Mouse (Mus musculus) small intestine, adult 10 weeks (tissue): ENCODE data around the gene Lrrc20. TPM values are rescaled to one million over a fixed set of nuclear protein-coding genes. Genes with fewer than 3 reads are reported as not detected.

Experiments used
- polyA plus RNA-seq: library from polyadenylated mRNA; stranded (reverse); fragments of 350-450 nt; fragmentation: Illumina TruSeq; extraction: RNeasy Lipid Tissue Mini Kit (QIAGEN cat#74804); gene quantifications from one replicate; pipeline ENCODE4 v1.2.3, GENCODE M21; 2014; ENCODE audit warnings: low replicate concordance

Lrrc20 gene
- 2.0 TPM for polyA plus RNA-seq

GRCm38 (mm10) chr10:61475594-61476439 lies at the start of gene Lrrc20:
TSS of gene Lrrc20 (plus strand) at chr10:61475801.

DNA sequence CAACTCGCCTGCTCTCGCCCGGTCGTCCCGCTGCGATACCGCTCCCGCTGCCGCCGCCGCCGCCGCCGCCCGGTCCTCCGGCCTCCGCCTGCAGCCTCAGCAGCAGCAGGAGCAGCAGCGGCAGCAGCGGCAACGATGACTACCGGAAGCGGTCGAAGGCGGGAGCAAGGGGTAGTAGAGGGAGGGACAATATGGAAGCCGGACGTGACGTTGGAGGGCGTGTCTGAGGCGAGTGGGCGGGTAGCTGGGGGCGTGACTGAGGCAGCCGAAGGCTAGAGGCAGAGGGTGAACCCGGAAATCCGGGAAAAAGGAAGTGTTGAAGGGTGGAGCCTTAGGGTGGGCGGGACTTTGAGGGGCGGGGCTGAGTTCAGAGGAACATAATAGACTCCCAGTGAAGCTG lies 23.0 kb upstream of the Lrrc20 start, which contains the start of gene Eif4ebp2:
Gene Eif4ebp2, minus strand, starts transcription at position 17 of the 400 bp plus-strand sequence.

Other genes starting within 250 kb of the Lrrc20 start
- not detected for gene Adamts14, start 202.4 kb upstream of the Lrrc20 start, polyA plus RNA-seq
- 0.37 TPM for gene Prf1, start 178.0 kb upstream of the Lrrc20 start, polyA plus RNA-seq
- 0.11 TPM for gene Pald1, start 92.3 kb upstream of the Lrrc20 start, polyA plus RNA-seq
- not detected for gene Nodal, start 57.8 kb upstream of the Lrrc20 start, polyA plus RNA-seq
- gene Eif4ebp2, start 23.1 kb upstream of the Lrrc20 start, polyA plus RNA-seq: 21.3 TPM
- gene Npffr1, start 119.7 kb downstream of the Lrrc20 start, polyA plus RNA-seq: not detected
- 839 TPM for gene Ppa1, start 172.8 kb downstream of the Lrrc20 start, polyA plus RNA-seq
- gene Sar1a, start 204.5 kb downstream of the Lrrc20 start, polyA plus RNA-seq: 157 TPM
- 0.48 TPM for gene Tysnd1, start 219.7 kb downstream of the Lrrc20 start, polyA plus RNA-seq
- 2.0 TPM for gene Aifm2, start 239.5 kb downstream of the Lrrc20 start, polyA plus RNA-seq